Mouse (Mus musculus): ENCODE results near the gene Mrgprf.

Mrgprf gene

DNA sequence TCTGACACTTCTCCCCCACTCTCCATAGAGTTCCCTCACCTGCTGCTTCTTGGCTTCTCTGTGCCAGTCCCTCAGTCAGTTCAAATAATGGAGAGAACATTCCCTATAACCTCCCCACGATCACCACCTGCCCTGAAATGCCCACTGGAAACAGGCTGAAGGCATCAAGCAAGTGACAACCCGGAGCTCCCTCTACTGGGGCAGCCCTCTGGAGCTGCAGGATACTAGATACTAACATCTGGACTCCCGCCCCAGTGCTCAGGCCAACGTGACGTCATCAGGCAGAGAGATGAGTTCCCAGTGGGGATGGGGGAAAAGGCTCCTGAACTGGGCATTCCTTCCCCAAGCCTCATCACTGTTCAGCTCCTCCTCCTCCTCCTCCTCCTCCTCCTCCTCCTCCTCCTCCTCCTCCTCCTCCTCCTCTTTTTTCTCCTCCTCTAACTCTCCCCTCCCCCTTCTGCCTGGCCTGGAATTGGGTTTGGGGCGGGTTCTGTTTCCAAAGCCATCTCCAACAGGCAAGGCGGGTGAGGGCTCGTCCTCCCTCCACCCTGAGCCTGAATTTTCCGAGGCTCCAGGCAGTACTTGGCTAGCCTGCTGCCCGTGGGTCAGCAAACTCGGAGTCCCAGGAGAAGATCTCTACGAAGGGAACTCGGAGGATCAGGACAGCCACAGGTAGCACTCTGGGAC is at the start of gene Mrgprf:
TSS of gene Mrgprf (plus strand) at position 508 of the 687 bp plus-strand sequence.
- no peak for DNase-seq (ENCODE audit: low read depth)

DNA sequence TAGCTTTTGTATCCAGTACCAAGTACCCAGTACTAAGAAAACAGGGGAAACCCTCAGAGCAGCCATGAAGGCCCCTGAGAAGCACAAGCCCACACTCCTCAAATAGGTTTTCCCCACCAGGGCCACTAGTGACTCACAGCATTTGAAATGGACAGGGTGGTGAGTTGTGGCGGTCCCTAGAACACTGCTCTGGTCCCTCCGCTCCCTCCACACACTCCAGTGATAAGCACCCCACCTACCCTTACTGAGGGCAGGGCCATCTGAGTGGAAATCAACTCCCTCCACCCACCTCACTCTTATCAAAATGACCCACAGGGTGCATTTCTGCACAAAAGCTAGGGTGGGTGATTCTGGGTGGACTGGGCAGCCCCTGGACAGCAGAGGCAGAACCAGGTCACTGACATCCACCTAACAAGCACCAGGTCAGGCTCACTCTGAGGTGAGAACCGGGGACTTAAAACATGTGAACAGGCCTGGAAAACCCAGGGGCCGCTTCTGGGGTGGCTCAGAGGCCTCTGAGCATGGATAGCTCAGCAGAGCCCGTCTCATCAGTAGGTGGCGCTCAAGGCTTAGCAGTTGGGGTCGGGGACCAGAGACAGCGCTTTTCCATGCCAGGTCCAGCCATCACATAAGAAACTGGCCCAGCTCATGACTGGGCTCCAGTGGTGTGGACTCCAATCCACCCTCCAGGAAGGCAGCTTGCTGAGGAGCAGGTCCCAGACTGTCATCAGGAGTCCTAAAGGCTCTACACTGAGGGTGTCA is 47.7 kb upstream of the Mrgprf start:
- DNase-seq (ENCODE audit: low read depth) = peak; percentile 67

DNA sequence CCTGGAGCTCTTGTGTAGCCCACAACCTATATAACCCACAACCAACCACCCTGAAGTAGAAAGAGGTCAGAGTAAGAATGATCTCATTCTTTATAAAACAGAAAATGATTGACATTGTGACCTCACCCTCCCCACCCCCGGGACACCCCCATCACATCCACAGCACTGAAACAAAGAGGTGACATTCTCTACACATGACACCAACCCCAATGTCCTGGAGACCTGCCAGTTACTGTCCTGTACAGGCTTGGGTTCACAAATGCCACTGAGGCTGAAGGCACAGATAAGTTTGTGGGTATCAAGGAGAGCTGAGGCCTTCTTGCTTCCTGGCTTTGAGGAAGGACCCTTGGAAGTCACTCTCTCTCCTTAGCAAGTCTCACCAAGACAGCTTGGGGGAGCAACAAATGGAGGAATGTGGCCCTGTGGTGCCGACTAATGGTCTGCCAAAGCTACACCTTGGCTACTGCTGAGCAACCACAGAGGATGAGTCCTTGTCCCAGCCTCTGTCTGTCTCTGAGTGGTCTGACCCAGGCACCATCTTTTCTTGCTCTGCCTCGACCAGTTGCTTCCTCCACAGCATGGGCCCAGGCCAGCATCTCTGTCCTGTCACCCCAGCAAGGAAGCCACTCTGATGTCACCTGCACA is 46.5 kb upstream of the Mrgprf start:
- DNase-seq (ENCODE audit: low read depth) = no peak

DNA sequence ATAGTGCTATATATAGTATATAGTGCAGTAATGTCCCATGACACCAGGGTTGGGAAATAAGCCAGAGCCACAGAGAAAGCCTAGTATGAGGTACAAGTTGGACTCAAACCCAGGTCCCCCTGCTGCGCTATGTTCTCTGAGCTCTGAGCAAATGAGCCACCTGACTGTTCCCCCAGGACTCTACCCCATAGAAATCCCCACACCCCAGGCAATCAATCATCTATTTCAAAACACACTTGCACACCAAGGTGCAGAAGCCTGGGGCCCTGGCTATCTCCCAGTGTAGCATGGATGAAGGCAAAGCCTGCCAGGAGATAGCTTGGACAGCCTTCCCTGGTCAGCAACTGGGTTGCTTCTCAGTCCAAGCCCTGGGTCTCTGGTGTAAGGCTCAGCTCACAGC is 44.5 kb upstream of the Mrgprf start:
- no peak for DNase-seq (ENCODE audit: low read depth)

DNA sequence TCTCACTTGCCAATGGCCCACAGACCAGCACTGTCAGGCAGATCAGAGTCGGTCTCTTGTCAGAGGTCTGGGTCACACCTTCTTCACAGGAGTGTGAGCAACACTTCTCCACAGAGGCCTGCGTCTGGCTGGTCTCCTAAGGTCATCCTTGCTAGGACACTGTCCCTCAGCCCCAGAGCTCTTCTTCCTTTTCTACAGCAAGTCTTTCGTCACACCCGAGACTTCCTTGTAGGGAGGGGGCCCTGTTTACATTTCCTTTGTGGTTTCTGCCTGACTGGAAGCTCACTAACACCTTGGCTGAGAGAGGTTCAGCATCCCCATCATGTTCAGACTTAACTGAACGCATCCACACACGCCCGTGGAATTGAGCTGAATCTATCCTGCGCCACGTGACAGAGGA is 36.4 kb upstream of the Mrgprf start:
- no peak for DNase-seq (ENCODE audit: low read depth)

DNA sequence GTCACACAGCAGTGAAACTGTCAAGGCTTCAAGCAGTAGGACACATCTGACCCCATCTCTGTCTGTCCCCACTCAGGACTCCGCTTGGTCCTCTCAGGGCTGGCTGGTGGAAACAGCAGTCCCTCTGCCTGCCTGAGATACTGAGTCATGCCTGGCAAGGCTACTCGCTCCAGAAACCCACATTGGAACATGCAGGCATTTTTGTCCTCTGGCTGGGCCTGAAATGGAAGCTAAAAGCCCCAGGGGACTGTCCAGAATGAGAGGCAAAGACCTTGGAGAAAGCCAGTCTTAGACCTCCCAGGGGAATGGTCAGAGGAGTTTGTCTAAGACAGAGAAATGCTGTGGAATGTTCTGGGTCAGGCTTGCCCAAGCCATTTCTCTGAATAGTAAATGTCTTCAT is 34.6 kb upstream of the Mrgprf start:
- no peak for DNase-seq (ENCODE audit: low read depth)

DNA sequence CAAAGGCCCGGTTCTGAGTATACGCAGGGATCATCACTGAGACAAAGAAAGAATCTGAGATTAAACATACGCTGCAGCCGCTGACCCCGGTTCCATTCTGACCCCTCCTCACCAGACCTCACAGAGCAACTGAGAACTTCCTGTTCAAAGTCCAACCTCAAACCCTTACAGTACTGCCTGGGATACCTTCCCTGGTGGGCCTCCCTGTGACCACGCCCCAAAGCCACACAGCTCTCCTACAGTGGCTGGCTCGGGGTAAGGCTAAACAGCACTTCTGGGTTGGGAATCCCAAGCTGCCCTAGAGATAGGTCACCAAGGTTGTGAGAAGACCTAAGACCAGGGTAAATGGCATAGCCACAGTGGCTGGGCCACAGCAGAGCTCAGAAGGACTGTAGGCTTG is 31.7 kb upstream of the Mrgprf start:
- no peak for DNase-seq (ENCODE audit: low read depth)

DNA sequence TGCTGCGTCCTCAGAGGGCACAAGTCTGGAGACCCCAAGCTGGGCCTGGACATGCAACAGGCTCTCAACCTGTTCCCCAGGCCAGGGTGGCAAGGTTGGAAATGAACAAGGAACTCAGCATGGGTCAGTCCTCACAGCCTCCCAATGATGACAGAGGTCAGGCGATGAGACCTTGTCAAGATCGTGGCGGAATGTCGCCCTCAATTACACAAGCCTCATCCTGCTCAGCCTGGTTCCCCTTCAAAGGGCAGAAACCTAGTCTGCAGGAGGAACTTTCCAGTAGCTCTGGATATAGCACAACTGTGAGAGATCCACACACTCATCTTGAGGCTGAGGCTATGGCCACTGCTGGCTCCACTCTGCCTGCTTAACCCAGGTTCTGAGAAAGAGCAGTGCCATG is 29.7 kb upstream of the Mrgprf start:
- no peak for DNase-seq (ENCODE audit: low read depth)

DNA sequence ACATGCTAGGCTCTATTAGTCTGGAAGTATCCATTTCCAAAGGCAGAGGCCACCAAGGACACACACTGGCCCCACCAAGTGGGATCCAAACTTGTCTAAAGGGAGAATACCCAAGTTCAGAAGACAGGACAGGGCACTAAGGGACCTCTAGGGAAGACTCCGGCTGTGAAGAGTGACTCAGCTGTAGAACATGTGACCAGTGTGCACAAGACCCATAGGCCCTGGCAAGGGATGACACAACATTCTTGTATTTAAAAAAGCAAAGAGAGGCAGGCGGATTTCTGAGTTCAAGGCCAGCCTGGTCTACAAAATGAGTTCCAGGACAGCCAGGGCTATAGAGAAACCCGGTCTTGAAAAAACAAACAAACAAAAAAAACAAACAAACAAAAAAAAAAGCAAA is 25.1 kb upstream of the Mrgprf start:
- DNase-seq (ENCODE audit: low read depth) = no peak

DNA sequence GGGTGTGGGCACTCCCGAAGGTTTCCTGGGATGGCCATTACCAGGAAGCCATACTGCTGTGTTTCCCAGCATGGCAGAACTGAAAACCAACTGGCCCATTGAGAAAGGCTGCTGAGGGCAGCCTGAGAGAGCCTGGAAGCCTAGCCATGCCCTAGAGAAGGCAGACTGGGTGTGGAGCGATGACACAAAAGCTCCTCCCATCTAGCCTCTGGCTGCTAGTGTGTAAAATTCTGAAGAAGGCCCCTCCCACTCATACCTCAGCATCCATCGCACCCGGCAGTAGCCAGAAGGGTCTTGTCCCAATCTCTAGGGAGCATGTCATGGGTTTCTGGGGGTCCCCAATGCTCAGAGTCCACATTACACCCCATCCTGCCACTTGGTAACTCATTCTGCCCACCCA is 19.2 kb upstream of the Mrgprf start:
- no peak for DNase-seq (ENCODE audit: low read depth)

DNA sequence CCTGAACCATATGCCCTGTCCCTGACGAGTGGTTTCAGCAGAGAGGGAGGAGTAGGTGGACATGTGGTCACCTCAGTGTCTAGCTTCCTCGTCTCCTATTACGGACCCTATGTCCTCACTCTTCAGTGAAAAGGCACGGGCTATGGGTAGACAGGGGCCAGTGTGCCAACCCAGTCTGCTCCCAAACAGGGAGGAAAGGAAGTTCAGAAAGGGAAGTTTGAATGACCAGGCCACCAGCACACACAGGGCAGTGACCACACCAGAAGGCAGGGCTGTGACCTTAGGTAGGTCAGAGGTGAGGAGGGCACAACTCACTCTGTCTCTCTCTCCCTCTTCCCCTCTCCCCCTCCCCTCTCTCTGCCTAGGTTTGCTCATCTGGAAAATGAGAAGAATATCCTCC is 17.6 kb upstream of the Mrgprf start:
- no peak for DNase-seq (ENCODE audit: low read depth)

DNA sequence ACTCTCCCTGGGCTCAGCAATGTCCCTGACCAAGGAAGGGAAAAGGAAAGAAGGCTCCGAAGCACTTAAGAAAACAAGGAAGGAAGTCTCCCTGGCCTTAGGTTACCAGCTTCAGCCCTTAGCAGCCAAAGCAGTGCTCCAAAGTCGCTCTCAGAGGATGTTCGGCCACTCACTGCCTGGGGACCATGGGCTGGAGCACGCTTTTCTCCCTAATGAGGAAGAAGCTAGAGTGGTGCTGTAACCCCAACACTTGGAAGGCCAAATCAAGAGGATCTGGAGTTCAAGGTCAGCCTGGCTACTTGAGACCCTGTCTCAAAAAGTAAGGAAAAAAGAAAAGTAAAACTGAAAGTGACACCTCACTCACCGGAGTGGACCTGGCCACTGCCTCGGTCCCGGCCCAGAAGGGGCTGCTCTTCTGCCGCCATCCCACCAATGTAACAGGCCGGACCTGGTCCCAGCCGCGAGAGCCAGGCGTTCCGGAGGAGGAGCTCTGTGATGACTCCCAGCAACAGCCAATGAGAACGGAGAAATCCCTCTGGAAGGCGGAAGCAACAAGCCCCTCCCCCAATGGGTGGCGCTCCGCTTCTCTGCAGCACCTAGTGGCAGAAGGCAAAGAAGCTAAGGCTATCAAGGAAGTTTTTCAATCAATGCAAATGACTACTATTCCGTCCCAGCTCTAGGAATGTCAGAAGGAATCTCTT is 17.0 kb upstream of the Mrgprf start, which contains the start of gene Tpcn2:
TSS of gene Tpcn2 (minus strand) at position 525 of the 701 bp plus-strand sequence.
- DNase-seq (ENCODE audit: low read depth) = peak; percentile 96

DNA sequence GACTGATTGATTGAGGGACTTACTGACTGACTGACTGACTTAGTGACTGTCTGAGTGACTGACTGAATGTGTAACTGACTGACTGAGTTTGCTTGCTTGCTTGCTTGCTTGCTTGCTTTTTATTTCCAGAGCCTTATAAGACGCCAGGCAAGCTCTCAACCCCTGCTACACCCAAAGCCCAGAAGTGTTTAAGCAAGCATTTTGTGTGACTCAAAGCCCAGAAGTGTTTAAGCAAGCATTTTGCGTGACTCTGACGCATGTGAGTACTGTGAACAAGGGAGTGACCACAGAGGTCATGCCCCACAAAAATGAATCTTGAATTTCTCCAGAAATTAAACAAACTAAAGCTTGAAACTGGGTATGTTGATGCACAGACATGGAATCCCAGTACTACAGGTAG is 16.3 kb upstream of the Mrgprf start:
- DNase-seq (ENCODE audit: low read depth) = no peak

DNA sequence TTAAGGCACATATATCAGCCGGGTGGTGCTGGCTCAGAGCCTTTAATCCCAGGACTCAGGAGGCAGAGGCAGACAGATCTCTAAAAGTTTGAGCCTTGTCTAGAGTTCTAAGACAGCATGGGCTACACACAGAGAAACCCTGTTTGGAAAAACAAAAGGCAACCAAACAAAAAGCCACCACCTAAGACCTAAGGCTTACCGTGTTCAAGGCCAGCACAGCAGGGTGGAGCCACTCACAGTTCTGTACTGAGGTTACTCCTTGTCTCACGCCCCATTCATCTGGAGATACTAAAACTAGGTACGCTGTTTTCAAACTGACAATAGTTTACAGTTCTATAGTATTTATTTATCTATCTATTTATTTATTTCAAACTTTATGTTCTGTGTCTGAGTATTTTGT is 15.2 kb upstream of the Mrgprf start:
- DNase-seq (ENCODE audit: low read depth) = no peak

DNA sequence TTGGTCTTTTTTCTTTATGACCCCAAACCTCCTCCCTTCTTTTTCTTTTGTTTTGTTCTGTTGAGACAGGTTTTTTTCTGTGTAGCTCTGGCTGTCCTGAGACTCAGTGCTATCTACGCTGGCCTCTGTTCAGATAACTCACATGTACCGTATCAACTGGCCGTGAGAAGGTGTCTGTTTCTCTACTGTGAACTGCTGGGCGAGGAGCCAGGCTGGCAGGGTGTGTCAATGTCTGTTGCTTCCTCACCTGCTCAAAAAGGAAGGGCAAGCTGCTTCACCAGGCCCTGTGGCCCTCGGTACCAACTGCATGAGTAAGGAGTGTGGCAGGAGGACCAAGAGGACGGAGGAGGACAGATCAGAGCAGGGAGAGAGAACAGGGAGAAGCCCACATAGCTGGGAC is 13.2 kb upstream of the Mrgprf start:
- no peak for DNase-seq (ENCODE audit: low read depth)

DNA sequence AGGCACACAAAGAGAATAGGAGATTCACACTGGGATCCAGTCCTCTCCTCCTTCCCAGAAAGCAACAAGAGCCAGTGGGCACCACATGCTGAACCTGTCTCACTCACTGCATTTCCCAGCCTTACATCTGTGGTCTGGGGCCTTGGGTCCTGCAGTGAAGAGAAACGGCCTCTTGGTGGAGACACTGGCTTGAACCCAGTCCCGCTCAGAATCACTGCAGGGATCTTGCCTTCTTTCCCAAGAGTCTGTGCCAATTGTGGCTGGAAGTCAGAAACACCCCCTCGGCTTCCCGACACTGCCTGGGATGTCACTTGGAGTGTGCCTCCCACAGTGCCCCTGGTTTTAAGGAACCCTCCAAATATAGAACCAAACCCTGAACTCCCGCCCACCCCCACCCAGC is 11.3 kb upstream of the Mrgprf start:
- no peak for DNase-seq (ENCODE audit: low read depth)

DNA sequence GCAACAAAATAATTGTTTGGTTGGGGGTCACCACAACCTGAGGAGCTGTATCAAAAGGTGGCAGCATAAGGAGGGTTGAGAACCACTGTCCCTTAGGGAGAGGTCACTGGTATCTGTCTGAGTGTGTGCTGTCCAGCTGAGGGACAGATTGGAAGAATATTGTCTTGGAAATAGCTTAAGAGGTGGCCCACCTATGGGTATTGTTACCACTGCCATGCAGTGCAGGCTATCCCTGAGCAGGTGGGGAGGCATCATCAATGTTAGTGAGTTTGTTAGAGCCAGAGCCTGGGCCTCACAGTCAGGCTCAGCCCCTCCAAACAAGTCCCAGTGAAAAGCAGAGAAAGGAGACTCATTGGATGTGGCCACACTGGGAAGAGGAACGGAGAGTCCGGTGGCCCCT is 8.8 kb upstream of the Mrgprf start:
- DNase-seq (ENCODE audit: low read depth) = no peak

DNA sequence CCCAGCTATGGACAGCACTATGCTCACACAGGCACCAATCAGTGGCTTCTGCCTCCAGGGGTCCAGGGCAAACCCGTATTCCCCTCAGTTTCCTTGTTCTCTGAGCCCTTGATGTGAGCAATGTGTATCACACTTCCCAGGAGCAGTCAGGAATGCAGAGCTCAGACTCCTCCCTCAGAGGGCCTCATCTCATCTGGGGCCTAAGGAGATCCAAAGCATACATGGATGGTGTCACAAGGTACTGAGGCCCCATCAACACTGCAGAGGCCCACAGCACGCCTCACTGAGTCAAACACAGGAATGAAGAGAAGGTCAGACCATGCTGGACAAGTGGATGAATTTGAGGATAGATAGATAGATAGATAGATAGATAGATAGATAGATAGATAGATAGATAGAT is 7.9 kb upstream of the Mrgprf start:
- DNase-seq (ENCODE audit: low read depth) = no peak

DNA sequence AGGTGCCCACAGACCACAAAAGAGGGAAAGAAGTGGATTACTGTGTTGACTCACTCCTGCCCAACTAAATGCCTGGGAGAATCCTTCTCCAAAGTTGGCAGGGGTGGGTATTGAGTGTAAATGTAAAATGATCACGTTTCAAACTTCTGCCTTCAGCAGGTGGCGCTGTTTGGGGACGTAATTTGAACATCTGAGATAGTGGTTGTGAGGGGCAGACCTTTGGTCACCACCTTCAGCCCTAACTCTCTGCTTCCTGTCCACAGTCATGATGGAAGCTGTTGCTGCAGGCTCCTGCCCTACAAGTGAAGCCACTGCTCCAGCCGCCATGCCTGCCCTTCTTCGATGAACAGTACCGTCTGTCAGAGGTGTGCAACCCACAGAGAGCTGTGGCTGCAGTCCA is 6.8 kb upstream of the Mrgprf start:
- peak; percentile 29 for DNase-seq (ENCODE audit: low read depth)

DNA sequence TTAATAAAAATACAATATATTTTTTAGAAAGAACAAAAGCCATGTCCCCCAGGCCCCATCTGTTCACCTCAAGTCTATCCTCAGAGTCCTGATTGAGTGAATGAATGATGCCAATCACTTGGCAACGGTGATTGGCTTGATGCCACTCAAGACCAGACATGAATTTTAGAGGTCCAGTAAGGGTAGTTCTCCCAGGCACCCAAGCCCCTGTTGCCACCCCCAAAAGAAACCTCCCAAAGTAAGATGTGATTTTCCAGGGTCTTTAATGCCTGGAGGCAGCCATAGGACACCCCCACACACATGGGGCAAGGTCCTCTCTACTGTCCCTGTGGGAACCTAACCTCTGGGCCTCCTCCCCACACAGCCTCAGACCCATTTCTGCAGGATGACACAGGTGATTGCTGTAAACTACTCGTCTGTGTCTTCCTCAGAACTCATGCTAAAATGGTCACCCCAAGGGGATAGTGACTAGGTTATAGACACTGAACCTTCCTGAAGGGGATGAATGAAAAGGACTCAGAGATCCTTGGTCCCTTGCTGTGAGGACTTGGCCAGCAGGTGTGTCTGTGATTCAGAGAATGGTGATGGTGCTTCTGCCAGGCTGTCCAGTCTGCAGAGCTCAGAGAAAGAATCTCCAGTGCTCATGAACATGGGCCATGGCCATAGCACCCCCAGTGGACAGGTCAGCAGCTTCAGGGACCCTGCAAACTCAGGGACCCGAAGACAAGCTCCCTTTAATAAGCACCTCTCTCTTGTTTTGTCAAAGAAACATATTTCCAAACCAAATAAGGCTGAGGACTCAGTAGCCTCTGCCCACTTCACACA is 1.8 kb upstream of the Mrgprf start:
- no peak for DNase-seq (ENCODE audit: low read depth)

DNA sequence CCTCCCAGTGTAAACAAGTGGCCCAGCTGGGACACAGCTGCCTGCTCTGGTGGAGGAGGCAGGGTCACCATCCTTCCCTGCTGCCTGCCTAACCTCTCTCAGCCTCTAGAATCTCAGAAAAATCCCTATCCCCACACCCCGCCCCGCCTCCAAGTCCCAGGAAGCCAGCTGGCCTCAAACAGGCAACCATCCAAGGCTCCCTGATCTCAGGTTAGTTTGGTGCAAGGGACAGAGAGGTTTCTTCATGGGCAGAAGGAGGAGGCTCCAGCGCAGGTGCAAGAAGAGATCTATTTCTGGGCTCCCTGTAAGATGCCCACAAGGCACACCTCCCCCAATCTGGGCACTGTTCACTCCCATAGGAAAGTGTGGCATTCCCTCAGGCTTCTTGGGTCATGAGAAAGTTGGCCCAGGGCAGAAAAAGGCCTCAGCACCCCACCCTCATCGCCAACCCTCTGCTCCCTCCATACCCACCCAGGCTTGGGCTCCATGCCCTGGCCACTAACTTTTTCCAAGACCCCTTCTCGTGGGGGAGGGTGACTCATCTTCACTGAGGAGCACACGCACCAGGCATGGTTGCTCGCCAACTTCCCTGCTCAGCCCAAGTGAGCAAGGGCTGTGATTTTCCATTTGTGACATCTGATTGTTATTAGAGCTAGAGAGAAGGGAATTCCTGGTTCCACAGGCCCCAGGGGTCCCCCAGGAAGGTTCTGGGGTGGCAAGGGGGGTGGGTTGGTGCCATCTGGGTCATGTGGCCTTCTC is 887 bp upstream of the Mrgprf start:
- no peak for DNase-seq (ENCODE audit: low read depth)

Measured in induced T-regulatory cell, adult 2 months (primary cell).